Mouse (Mus musculus) gastrocnemius, postnatal 36 days (tissue): ENCODE data around the gene Helt. TPM values are rescaled to one million over a fixed set of nuclear protein-coding genes. Genes with fewer than 3 reads are reported as not detected.

Source experiments
- DNase-seq, 2 experiments: peaks; one replicate each; pipeline ENCODE4 v3.0.0; 2022
- intact Hi-C: fragments of 180-260 bp; cut with DNase I; formaldehyde crosslinking; loops from one replicate; pipeline ENCODE4 v1.15.1; 2025
- total RNA-seq, 2 experiments: library from RNA; stranded (reverse); gene quantifications; 2 replicates each; pipeline ENCODE4 v1.2.3; 2021

The Helt gene
- total RNA-seq, 2 experiments from 2014 or later = 0.77 to 1.1 TPM

- intact Hi-C loops = loop anchor here (2.0 to 5.0 kb wide), 3 partner anchors 38 to 304 kb away; no protein-coding TSS in a partner anchor
- DNase-seq = no peak
These were observed 51.5 kb downstream of the Helt start for GRCm38 (mm10) chr8:46242946-46243345.

Other genes starting within 250 kb of the Helt start
- gene Cfap97, start 142.9 kb downstream of the Helt start, total RNA-seq = 10 to 100 TPM in 1 of 2 experiments, 1 to 10 TPM in 1; 9.4 to 11.5 TPM
- 1 to 10 TPM; 4.1 to 7.8 TPM for gene Snx25, start 142.5 kb downstream of the Helt start, total RNA-seq
- 1,000 to 10,000 TPM; 2,982 to 3,031 TPM for gene Slc25a4, start 83.4 kb downstream of the Helt start, total RNA-seq
- gene Acsl1, start 176.4 kb upstream of the Helt start, total RNA-seq = 100 to 1,000 TPM; 260 to 328 TPM